Mouse (Mus musculus): ENCODE measurements around the gene Pimreg.

DNA sequence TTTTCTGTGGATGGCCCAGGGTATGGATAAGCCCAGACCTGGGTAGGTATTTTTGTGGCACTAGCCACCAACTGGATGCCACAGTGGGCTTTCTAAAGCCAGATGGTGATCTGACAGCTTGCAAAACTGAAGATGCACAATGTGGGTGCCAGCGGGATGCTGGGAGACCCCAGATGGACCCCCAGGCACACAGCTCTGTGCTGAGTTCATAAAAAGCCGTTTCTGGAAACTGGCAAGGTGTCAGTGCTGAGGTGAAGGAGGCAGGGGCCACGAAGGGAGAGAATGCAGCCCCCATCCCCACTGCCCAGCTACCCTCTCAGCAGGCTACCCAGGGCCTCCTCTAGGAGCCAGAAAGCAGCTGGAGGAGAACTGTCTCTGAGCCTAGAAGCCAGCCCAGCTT, 15.3 kb downstream of the Pimreg start:
- no peak for TF ChIP-seq CTCF (IDR thresholded peaks at IDR 0.05; ENCODE audit: low read depth, low read length)
- TF ChIP-seq GATA1 (IDR thresholded peaks at IDR 0.05; ENCODE audit: borderline replicate concordance, low read length) = no peak
- no peak for TF ChIP-seq TAL1 (conservative IDR thresholded peaks at IDR 0.05; ENCODE audit: low read depth, low read length)
- TF ChIP-seq GATA2 (IDR thresholded peaks at IDR 0.05; ENCODE audit: borderline replicate concordance, low read depth, low read length) = no peak
- no peak for TF ChIP-seq POLR2AphosphoS5 (IDR thresholded peaks at IDR 0.05; ENCODE audit: insufficient replicate concordance, low read depth, low read length)

All from G1E (cell line).